Mouse (Mus musculus) frontal cortex, postnatal 25 days (tissue): ENCODE results near the gene Sc5d.
A peak's percentile ranks its signal among the peaks of the same experiment; 100 is the strongest.

Source experiments
- DNase-seq, 2 experiments: peaks; one replicate each; pipeline ENCODE4 v3.0.0; 2022; ENCODE audit warnings: low spot score in 2 of 2

Sc5d gene

GRCm38 (mm10) chr9:42260481-42260880 lies 3.6 kb downstream of the Sc5d start:
- no peak for DNase-seq

GRCm38 (mm10) chr9:42249112-42249511 lies 14.9 kb downstream of the Sc5d start:
- no peak for DNase-seq

GRCm38 (mm10) chr9:42246688-42247087 lies 17.4 kb downstream of the Sc5d start:
- DNase-seq: no peak

GRCm38 (mm10) chr9:42244173-42244572 lies 19.9 kb downstream of the Sc5d start:
- no peak for DNase-seq

GRCm38 (mm10) chr9:42241021-42241420 lies 23.0 kb downstream of the Sc5d start:
- DNase-seq: no peak

GRCm38 (mm10) chr9:42240583-42240992 lies 23.5 kb downstream of the Sc5d start:
- peak; percentile 29 to 36 for DNase-seq

- DNase-seq: no peak
These were observed 25.2 kb downstream of the Sc5d start for GRCm38 (mm10) chr9:42238827-42239226.

GRCm38 (mm10) chr9:42231116-42231515 lies 32.9 kb downstream of the Sc5d start:
- no peak for DNase-seq

GRCm38 (mm10) chr9:42230333-42230732 lies 33.7 kb downstream of the Sc5d start:
- no peak for DNase-seq

- no peak for DNase-seq
These were observed 34.5 kb downstream of the Sc5d start for GRCm38 (mm10) chr9:42229465-42230110.

- DNase-seq: no peak
These were observed 36.3 kb downstream of the Sc5d start for GRCm38 (mm10) chr9:42227804-42228203.

- DNase-seq: no peak
These were observed 44.9 kb downstream of the Sc5d start for GRCm38 (mm10) chr9:42219001-42219660.

- DNase-seq: no peak
These were observed 46.4 kb downstream of the Sc5d start for GRCm38 (mm10) chr9:42217685-42218084.

GRCm38 (mm10) chr9:42214116-42214515 lies 49.9 kb downstream of the Sc5d start:
- DNase-seq: no peak

- no peak for DNase-seq
These were observed 50.9 kb downstream of the Sc5d start for GRCm38 (mm10) chr9:42213142-42213541.

- no peak for DNase-seq
These were observed 54.4 kb downstream of the Sc5d start for GRCm38 (mm10) chr9:42209666-42210065.

GRCm38 (mm10) chr9:42208463-42208862 lies 55.6 kb downstream of the Sc5d start:
- no peak for DNase-seq

GRCm38 (mm10) chr9:42206750-42207149 lies 57.3 kb downstream of the Sc5d start:
- DNase-seq: no peak

- DNase-seq: no peak
These were observed 61.8 kb downstream of the Sc5d start for GRCm38 (mm10) chr9:42202271-42202670.
